Mouse (Mus musculus) midbrain, embryonic 12.5 days (tissue): ENCODE results near the gene Plod3. TPM values are rescaled to one million over a fixed set of nuclear protein-coding genes. Genes with fewer than 3 reads are reported as not detected.

Source experiments
- ATAC-seq: fragments of 200-750 bp; cut with Nextera tagmentation; 2 replicates; pipeline ENCODE4 v1.8.0; 2017; ENCODE audit warnings: low read depth, moderate TSS enrichment, moderate library complexity; ENCODE audit not compliant: low FRiP score
- H3K27ac ChIP-seq: fragments of 300-500 bp; sonication (generic); replicated peaks from 2 replicates; pipeline ENCODE4 v1.5.1; 2016; ENCODE audit warnings: mild to moderate bottlenecking
- H3K27me3 ChIP-seq: fragments of 300-500 bp; sonication (generic); 2 replicates; pipeline ENCODE4 v1.6.1; 2016; ENCODE audit warnings: mild to moderate bottlenecking
- H3K36me3 ChIP-seq: fragments of 300-500 bp; sonication (generic); 2 replicates; pipeline ENCODE4 v1.6.1; 2016
- H3K4me1 ChIP-seq: fragments of 300-500 bp; sonication (generic); 2 replicates; pipeline ENCODE4 v1.6.1; 2016
- H3K4me2 ChIP-seq: fragments of 300-500 bp; sonication (generic); replicated peaks from 2 replicates; pipeline ENCODE4 v1.6.1; 2016; ENCODE audit warnings: mild to moderate bottlenecking, moderate library complexity
- H3K4me3 ChIP-seq: fragments of 300-500 bp; sonication (generic); 2 replicates; pipeline ENCODE4 v1.5.1; 2016; ENCODE audit warnings: mild to moderate bottlenecking
- H3K9ac ChIP-seq: fragments of 300-500 bp; sonication (generic); replicated peaks from 2 replicates; pipeline ENCODE4 v1.6.1; 2016; ENCODE audit warnings: mild to moderate bottlenecking, moderate library complexity
- H3K9me3 ChIP-seq: fragments of 300-500 bp; sonication (generic); 2 replicates; pipeline ENCODE4 v1.6.1; 2016; ENCODE audit warnings: mild to moderate bottlenecking
- WGBS: fragments of 180-500 bp; shearing (Covaris S2); methylation state at CpG from one replicate; pipeline ENCODE4 v1.1.7; 2016; 5-methylcytosine and 5-hydroxymethylcytosine counted together
- polyA plus RNA-seq: library from polyadenylated mRNA; unstranded; fragments of >200 nt; fragmentation: Nextera tagmentation; extraction: Ambion mirVana; gene quantifications from 2 replicates; pipeline ENCODE4 v1.2.1, GENCODE M21; 2016

Gene Plod3
- polyA plus RNA-seq, 1 experiment from 2014 or later: 40.7 TPM

GRCm38 (mm10) chr5:137029273-137029585 lies 42.4 kb downstream of the Plod3 start:
- WGBS: 0% methylated on average over 8 of the region's 8 CpGs
- Histone ChIP-seq H3K4me2 (peak overlapping the region; percentile 97), H3K27ac (no peak overlapping the region), H3K4me1 (peaks cover 47% of the 10 kb centered on the region), H3K27me3 (peaks cover 95% of the 10 kb centered on the region), H3K9ac (peak overlapping the region; percentile 37; the same call in 1 of the 2 replicates), H3K4me3 (peak overlapping the region; percentile 52), H3K9me3 (no peaks in the 10 kb centered on the region), H3K36me3 (no peaks in the 10 kb centered on the region)
- peak; percentile 1; the same call in 1 of the 2 replicates for ATAC-seq

DNA sequence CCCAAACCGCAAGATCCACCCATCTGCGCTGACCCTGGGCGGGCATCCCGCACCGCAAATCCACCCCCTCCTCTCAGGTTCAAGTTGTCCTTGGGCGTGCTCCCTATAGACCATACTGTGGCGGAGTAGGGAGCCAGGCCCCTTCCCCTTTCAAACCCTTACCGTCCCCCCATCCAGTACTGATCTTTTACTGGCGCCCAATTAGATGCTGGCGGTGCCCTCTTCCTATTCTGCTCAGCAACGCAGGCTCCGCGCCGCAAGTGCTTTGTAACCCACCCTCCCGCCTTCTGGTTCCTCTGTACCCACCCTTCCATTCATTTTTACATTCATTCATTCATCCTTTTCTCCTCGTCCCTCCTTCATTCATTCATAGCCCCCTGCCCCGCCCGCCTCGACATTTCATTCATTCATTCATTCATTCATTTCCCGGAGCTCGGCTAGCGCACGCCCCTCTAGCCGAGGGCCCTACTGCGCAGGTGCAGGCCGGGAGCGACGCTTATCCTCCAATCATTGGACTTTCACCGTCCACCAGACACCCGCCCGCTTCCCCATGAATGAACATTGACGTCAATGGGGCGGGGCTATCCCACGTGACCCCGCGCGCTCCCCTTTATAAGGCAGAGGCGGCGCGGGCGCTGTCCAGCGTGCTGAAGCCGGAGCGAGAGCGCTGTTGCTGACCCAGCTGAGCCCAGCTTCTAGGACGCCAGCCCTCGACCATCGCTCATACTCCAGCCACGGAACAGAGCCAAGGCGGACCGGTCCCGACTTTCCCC lies 43.0 kb downstream of the Plod3 start:
- H3K4me2 ChIP-seq: peak overlapping the region; percentile 97
- H3K27ac ChIP-seq: no peak overlapping the region
- H3K9me3 ChIP-seq: no peaks in the 10 kb centered on the region
- H3K4me3 ChIP-seq: peak overlapping the region; percentile 52
- peak; percentile 74 for ATAC-seq
- peaks cover 93% of the 10 kb centered on the region for H3K27me3 ChIP-seq
- H3K9ac ChIP-seq: peak overlapping the region; percentile 37; the same call in 1 of the 2 replicates
- WGBS: under 1% methylated on average over 52 of the region's 52 CpGs
- 0 out of 2 replicates have a peak, but pooled peaks cover under 1% of the 10 kb centered on the region for H3K36me3 ChIP-seq
- H3K4me1 ChIP-seq: peaks cover 45% of the 10 kb centered on the region

DNA sequence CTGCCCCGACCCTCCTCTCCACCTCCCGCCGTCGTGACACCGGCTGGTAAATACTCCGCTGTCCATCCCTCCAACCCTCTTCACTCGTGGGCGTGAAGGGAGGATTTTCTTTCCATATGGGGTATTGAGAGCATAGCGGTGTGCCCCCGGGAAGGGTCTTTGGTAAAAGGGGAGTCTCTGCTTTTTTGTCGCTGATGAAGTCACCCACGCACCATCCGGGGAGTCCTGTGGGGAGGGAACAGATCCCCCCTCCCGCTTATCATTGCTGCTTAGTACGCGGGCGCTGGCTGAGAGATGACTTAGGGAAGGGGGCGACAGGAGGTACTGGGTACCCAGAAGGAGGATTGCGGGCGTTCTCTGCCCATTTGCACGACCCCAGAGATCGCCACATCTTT lies 43.6 kb downstream of the Plod3 start:
- Histone ChIP-seq H3K4me1 (peaks cover 41% of the 10 kb centered on the region), H3K4me3 (peak overlapping the region; percentile 52), H3K36me3 (0 out of 2 replicates have a peak, but pooled peaks cover 3% of the 10 kb centered on the region), H3K27me3 (peaks cover 87% of the 10 kb centered on the region), H3K27ac (no peak overlapping the region), H3K4me2 (peak overlapping the region; percentile 97), H3K9ac (no peak overlapping the region), H3K9me3 (no peaks in the 10 kb centered on the region)
- no peak for ATAC-seq
- 11% methylated on average over 22 of the region's 22 CpGs for WGBS

DNA sequence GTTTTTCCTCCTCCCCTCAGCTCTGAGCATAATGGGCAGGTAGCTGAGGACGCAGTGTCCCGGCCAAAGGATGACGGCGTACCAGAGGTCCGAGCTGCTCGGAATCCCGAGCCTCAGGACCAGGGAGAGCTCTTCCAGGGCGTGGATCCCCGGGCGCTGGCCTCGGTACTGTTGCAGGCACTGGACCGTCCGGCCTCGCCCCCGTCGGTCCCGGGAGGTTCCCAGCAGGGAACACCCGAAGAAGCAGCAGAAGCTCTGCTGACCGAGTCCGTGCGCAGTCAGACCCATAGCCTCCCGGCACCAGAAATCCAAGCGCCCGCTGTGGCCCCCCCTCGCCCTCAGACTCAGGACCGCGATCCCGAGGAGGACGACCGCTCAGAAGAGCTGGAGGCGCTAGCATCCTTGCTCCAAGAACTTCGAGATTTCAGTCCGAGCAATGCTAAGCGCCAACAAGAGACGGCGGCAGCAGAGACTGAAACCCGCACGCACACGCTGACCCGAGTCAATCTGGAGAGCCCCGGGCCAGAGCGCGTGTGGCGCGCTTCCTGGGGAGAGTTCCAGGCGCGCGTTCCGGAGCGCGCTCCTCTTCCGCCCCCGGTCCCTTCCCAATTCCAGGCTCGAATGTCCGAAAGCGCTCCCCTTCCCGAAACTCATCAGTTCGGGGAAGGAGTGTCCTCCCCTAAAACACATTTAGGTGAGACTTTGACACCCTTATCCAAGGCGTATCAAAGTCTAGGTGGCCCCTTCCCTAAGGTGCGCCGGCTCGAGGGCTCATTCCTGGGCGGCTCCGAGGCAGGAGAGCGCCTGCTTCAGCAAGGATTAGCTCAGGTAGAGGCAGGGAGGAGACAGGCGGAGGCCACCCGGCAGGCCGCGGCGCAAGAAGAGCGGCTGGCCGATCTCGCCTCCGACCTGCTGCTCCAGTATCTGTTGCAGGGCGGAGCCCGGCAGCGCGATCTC lies 44.5 kb downstream of the Plod3 start:
- under 1% methylated on average over 78 of the region's 78 CpGs for WGBS
- H3K27ac ChIP-seq: no peak overlapping the region

GRCm38 (mm10) chr5:137032033-137032421 lies 45.2 kb downstream of the Plod3 start:
- H3K9ac ChIP-seq: peak overlapping the region; percentile 55; the same call in 1 of the 2 replicates
- H3K27ac ChIP-seq: no peak overlapping the region
- peak overlapping the region; percentile 52 for H3K4me3 ChIP-seq
- peak overlapping the region; percentile 97 for H3K4me2 ChIP-seq
- H3K27me3 ChIP-seq: peaks cover 71% of the 10 kb centered on the region
- no peaks in the 10 kb centered on the region for H3K9me3 ChIP-seq
- WGBS: under 1% methylated on average over 33 of the region's 33 CpGs
- no peak for ATAC-seq
- H3K4me1 ChIP-seq: peaks cover 41% of the 10 kb centered on the region
- H3K36me3 ChIP-seq: peaks cover 18% of the 10 kb centered on the region

More for the DNA sequence above, 44.5 kb downstream of the Plod3 start:
- H3K9ac ChIP-seq: peak overlapping the region; percentile 55; the same call in 1 of the 2 replicates
- H3K36me3 ChIP-seq: peaks cover 11% of the 10 kb centered on the region
- peak overlapping the region; percentile 97 for H3K4me2 ChIP-seq
- H3K9me3 ChIP-seq: no peaks in the 10 kb centered on the region
- no peak for ATAC-seq
- peak overlapping the region; percentile 52 for H3K4me3 ChIP-seq
- H3K27me3 ChIP-seq: peaks cover 78% of the 10 kb centered on the region
- H3K4me1 ChIP-seq: peaks cover 41% of the 10 kb centered on the region

- 0 out of 2 replicates have a peak overlapping the region, but pooled peaks have one; percentile 2 for H3K27ac ChIP-seq
- peak overlapping the region; percentile 55 for H3K9ac ChIP-seq
- peak overlapping the region; percentile 97 for H3K4me2 ChIP-seq
- WGBS: under 1% methylated on average over 44 of the region's 49 CpGs
- peak; percentile 61 for ATAC-seq
- no peaks in the 10 kb centered on the region for H3K9me3 ChIP-seq
- peaks cover 66% of the 10 kb centered on the region for H3K27me3 ChIP-seq
- H3K4me1 ChIP-seq: peaks cover 41% of the 10 kb centered on the region
- peak overlapping the region; percentile 52 for H3K4me3 ChIP-seq
- peaks cover 24% of the 10 kb centered on the region for H3K36me3 ChIP-seq
These were observed 45.8 kb downstream of the Plod3 start for GRCm38 (mm10) chr5:137032641-137033074.

DNA sequence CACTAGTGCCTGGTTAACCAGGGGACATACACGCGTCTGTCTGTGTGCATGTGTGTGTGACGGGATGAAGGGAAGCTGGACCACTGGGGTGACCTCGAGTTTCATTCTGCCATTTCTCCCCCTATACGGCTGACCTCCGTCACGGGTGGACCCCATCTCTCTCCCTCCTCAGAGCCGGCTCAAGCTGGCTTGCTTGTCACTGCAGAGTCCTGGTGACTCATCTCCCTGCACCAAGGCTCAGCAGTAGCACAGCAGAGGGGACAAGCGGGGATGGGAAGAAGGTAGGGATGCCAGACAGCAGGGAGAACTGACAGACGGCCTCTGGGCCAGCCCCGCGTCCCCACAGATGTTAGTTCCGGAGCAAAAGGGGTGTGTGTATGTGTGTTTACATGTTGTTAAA lies 49.4 kb downstream of the Plod3 start:
- Histone ChIP-seq H3K4me3 (no peak overlapping the region), H3K4me2 (no peak overlapping the region), H3K27me3 (peaks cover 33% of the 10 kb centered on the region), H3K4me1 (peaks cover 17% of the 10 kb centered on the region), H3K9ac (no peak overlapping the region), H3K36me3 (peaks cover 57% of the 10 kb centered on the region), H3K9me3 (no peaks in the 10 kb centered on the region), H3K27ac (no peak overlapping the region)
- no peak for ATAC-seq
- WGBS: 92% methylated on average over 13 of the region's 13 CpGs

DNA sequence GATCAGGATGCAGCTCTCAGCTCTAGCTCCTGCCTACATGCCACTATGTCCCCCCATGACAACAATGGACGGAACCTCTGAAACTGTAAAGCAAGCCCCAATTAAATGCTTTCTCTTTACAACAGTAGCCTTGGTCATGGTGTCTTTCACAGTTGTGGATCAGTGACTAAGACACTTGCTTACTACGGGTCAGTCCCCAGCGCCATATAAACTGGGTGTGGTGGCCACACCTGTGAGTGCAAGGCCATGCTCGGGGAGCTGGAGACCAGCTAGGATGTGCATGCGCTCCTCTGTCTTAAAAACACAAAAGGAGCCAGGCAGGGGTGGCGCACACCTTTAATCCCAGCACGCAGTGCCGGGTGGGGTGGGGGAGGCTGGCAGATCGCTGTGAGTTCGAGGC lies 52.6 kb downstream of the Plod3 start:
- Histone ChIP-seq H3K4me1 (no peaks in the 10 kb centered on the region), H3K27ac (no peak overlapping the region), H3K27me3 (peaks cover 2% of the 10 kb centered on the region), H3K9ac (no peak overlapping the region), H3K9me3 (no peaks in the 10 kb centered on the region), H3K4me2 (no peak overlapping the region), H3K36me3 (peaks cover 76% of the 10 kb centered on the region), H3K4me3 (no peak overlapping the region)
- 94% methylated on average over 10 of the region's 10 CpGs for WGBS
- no peak for ATAC-seq

GRCm38 (mm10) chr5:137041442-137041841 lies 54.6 kb downstream of the Plod3 start:
- no peaks in the 10 kb centered on the region for H3K9me3 ChIP-seq
- no peak for ATAC-seq
- H3K36me3 ChIP-seq: peaks cover 64% of the 10 kb centered on the region
- H3K4me1 ChIP-seq: peaks cover 9% of the 10 kb centered on the region
- no peak overlapping the region for H3K9ac ChIP-seq
- no peak overlapping the region for H3K4me2 ChIP-seq
- H3K4me3 ChIP-seq: no peak overlapping the region
- no peaks in the 10 kb centered on the region for H3K27me3 ChIP-seq
- 85% methylated on average over 10 of the region's 10 CpGs for WGBS
- no peak overlapping the region for H3K27ac ChIP-seq

- no peaks in the 10 kb centered on the region for H3K9me3 ChIP-seq
- H3K4me3 ChIP-seq: no peak overlapping the region
- H3K4me2 ChIP-seq: no peak overlapping the region
- H3K27ac ChIP-seq: no peak overlapping the region
- H3K36me3 ChIP-seq: peaks cover 38% of the 10 kb centered on the region
- no peak for ATAC-seq
- peaks cover 12% of the 10 kb centered on the region for H3K4me1 ChIP-seq
- 96% methylated on average over 7 of the region's 7 CpGs for WGBS
- no peak overlapping the region for H3K9ac ChIP-seq
- no peaks in the 10 kb centered on the region for H3K27me3 ChIP-seq
These were observed 57.2 kb downstream of the Plod3 start for GRCm38 (mm10) chr5:137043997-137044396.

GRCm38 (mm10) chr5:137045402-137046323 lies 58.8 kb downstream of the Plod3 start, which contains the start of gene Ap1s1:
Ap1s1 (minus strand) TSS chr5:137046135.
- H3K9ac ChIP-seq: peak within 1 kb of the TSS; percentile 68

More at GRCm38 (mm10) chr5:137045402-137046323, 58.8 kb downstream of the Plod3 start, which contains the start of gene Ap1s1:
- Histone ChIP-seq H3K36me3 (peaks cover 22% of the 10 kb centered on the region), H3K4me1 (peaks cover 12% of the 10 kb centered on the region), H3K9me3 (no peaks in the 10 kb centered on the region), H3K4me2 (peak within 1 kb of the TSS; percentile 73), H3K27me3 (no peaks in the 10 kb centered on the region), H3K4me3 (peak within 1 kb of the TSS; percentile 56), H3K27ac (peak within 1 kb of the TSS; percentile 77)
- peak; percentile 92 for ATAC-seq
- WGBS: under 1% methylated on average over 48 of the region's 48 CpGs
